Mouse (Mus musculus) ES-E14 (cell line): ENCODE measurements around the gene Camkk2.
A peak's percentile ranks its signal among the peaks of the same experiment; 100 is the strongest.

Experiments used
- CHD2 ChIP-seq: IDR thresholded peaks from 2 replicates; pipeline ENCODE4 v1.6.1; 2014; ENCODE audit warnings: mild to moderate bottlenecking, low read depth, low read length, inconsistent platforms
- MAFK ChIP-seq: IDR thresholded peaks from 2 replicates; pipeline ENCODE4 v1.6.1; 2014; ENCODE audit warnings: mild to moderate bottlenecking, low read depth, low read length, inconsistent platforms; ENCODE audit not compliant: insufficient read depth
- ZNF384 ChIP-seq: IDR thresholded peaks from 2 replicates; pipeline ENCODE4 v1.6.1; 2012; ENCODE audit warnings: low read depth, low read length, inconsistent platforms

- TF ChIP-seq CHD2 (no peak), ZNF384 (no peak), MAFK (peak; percentile 64; the same call in 1 of the 2 replicates)
Observed at GRCm38 (mm10) chr5:122689153-122689552, 90.1 kb downstream of the Camkk2 start.
